Mouse (Mus musculus): Measurements from ENCODE around the gene Prrc2b.

GRCm38 (mm10) chr2:32237571-32237970 lies 86.7 kb downstream of the Prrc2b start:
- TF ChIP-seq POLR2A (IDR thresholded peaks at IDR 0.05; ENCODE audit: insufficient read depth, low read depth, low read length) (no peak), EP300 (IDR thresholded peaks at IDR 0.05; ENCODE audit: insufficient read depth, low read depth, low read length) (no peak)
